Mouse (Mus musculus) spleen, adult 12 weeks (tissue): ENCODE results near the gene Olfr1564.
"Not testable (repeated sequence)": the region's sequence is repeated elsewhere in the genome, so short reads cannot be mapped to it uniquely, and the experiment has no call there.

Source experiments
- DNase-seq: peaks from one replicate; pipeline ENCODE4 v3.0.0; 2022; ENCODE audit warnings: low spot score

The Olfr1564 gene

GRCm38 (mm10) chr17:33221590-33221989 is at the start of gene Olfr1564:
TSS of gene Olfr1564 (minus strand) at chr17:33221690.
- DNase-seq, result no peak

- no peak for DNase-seq
Observed at GRCm38 (mm10) chr17:33268907-33269306, 47.4 kb upstream of the Olfr1564 start.

- no peak for DNase-seq
Observed at GRCm38 (mm10) chr17:33264376-33264775, 42.9 kb upstream of the Olfr1564 start, which contains the start of gene Olfr63. TSS of gene Olfr63 (plus strand) at chr17:33264676.

GRCm38 (mm10) chr17:33255319-33255657 is 33.8 kb upstream of the Olfr1564 start:
- not testable (repeated sequence) for DNase-seq

GRCm38 (mm10) chr17:33254530-33255318 is 33.2 kb upstream of the Olfr1564 start, which contains the start of gene Zfp955a:
TSS of gene Zfp955a (minus strand) at chr17:33255145.
- DNase-seq, result not testable (repeated sequence)

- not testable (repeated sequence) for DNase-seq
Observed at GRCm38 (mm10) chr17:33236646-33237045, 15.2 kb upstream of the Olfr1564 start.

- DNase-seq, result not testable (repeated sequence)
Observed at GRCm38 (mm10) chr17:33191002-33191401, 30.5 kb downstream of the Olfr1564 start, which contains the start of gene Olfr239. TSS of gene Olfr239 (plus strand) at chr17:33191302.

GRCm38 (mm10) chr17:33168147-33168546 is 53.3 kb downstream of the Olfr1564 start, which contains the start of gene Olfr55:
TSS of gene Olfr55 (plus strand) at chr17:33168447.
- not testable (repeated sequence) for DNase-seq
